Mouse (Mus musculus) kidney, adult 18-20 months (tissue): ENCODE measurements around the gene Gm40460.
A peak's percentile ranks its signal among the peaks of the same experiment; 100 is the strongest.
"Not testable (repeated sequence)": the region's sequence is repeated elsewhere in the genome, so short reads cannot be mapped to it uniquely, and the experiment has no call there.

ENCODE experiments used
- DNase-seq: peaks from one replicate; pipeline ENCODE4 v3.0.0; 2021

Gm40460 gene

DNA sequence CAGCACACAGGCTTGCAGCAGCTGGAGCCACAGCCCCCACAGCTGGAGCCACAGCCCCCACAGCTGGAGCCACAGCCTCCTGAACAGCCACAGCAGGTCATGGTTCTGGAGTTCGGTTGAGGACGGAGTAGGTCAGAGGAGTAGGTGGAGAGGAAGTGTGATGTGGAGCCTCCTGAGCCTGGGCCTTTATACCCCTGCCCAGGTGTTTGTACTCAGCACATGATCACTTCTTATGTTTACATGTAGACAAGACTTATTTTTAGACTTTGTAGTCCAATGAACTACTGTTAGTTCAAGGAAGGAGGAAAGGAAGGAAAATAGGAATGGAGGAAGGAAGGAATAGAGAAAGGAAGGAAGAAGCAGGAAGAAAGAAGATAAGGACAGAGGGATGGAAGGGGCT, at the start of gene Gm40460:
Gm40460 (minus strand) TSS at position 101 of the 400 bp plus-strand sequence.
- no peak for DNase-seq

- not testable (repeated sequence) for DNase-seq
These were observed 45.2 kb upstream of the Gm40460 start for GRCm38 (mm10) chr7:142285910-142286612.

DNA sequence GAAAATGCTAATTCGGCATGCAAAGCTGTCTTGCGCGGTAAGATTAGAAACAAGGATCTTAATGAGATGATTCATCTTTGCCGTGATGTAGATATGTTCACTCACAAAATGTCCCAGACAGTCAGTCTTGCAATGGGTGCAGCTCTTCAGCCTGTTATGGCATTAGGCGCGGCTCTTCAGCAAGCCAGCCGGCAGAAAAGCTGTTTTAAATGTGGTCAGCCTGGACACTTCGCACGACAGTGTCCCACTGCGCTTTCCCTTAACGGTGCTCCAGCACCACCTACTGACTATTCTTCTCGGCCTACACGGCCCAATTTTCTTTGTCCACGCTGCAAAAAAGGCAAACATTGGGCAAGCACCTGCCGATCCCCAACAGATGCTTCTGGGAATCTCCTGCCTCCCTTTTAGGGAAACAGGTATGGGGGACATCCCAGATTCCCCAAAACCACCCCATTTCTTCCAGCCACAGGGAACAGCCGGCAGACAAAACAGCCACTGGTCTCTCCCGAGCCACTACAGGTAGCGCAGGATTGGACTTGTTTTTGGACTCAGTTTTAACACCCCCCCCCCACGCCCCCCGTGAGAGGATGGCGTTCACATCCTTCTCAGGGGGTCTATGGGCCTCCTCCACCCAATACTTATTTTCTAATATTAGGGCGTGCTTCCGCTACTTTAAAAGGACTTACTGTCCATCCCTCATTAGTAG, 44.4 kb upstream of the Gm40460 start:
- DNase-seq, result peak; percentile 40

GRCm38 (mm10) chr7:142284615-142285080, 43.8 kb upstream of the Gm40460 start:
- DNase-seq, result peak; percentile 92

- DNase-seq, result peak; percentile 65
These were observed 43.2 kb upstream of the Gm40460 start for GRCm38 (mm10) chr7:142284023-142284591.

DNA sequence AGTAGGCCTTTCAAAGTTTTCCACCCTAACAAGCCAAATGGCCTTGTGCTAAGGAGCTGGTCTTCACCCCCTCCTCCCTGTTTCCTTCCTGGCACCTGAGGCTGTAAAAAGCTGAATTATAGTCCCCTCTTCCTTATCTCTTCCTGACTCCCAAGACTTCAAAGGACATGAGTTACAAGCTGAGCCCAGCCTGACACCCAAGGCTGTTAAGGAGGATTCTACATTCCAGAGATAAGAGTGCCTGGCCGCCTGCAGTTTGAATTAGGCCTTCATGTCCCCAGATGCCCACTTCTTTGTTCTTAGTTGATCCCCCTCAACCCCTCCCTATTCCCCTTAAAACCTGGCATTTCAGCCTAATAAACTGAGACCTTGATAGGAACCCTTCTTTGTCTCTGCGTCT, 42.0 kb upstream of the Gm40460 start:
- DNase-seq, result not testable (repeated sequence)

GRCm38 (mm10) chr7:142279291-142279690, 38.4 kb upstream of the Gm40460 start:
- DNase-seq, result not testable (repeated sequence)

- DNase-seq, result peak; percentile 71
These were observed 37.3 kb upstream of the Gm40460 start for GRCm38 (mm10) chr7:142278183-142278582.

- not testable (repeated sequence) for DNase-seq
These were observed 33.4 kb upstream of the Gm40460 start, which contains the start of gene Gm4559 for GRCm38 (mm10) chr7:142274263-142274662. TSS of gene Gm4559 (minus strand) at chr7:142274363.

- DNase-seq, result not testable (repeated sequence)
These were observed 17.4 kb upstream of the Gm40460 start, which contains the start of gene Gm2431 for GRCm38 (mm10) chr7:142258254-142258653. TSS of gene Gm2431 (minus strand) at chr7:142258354.

GRCm38 (mm10) chr7:142255517-142255916, 14.6 kb upstream of the Gm40460 start:
- DNase-seq, result peak; percentile 24

DNA sequence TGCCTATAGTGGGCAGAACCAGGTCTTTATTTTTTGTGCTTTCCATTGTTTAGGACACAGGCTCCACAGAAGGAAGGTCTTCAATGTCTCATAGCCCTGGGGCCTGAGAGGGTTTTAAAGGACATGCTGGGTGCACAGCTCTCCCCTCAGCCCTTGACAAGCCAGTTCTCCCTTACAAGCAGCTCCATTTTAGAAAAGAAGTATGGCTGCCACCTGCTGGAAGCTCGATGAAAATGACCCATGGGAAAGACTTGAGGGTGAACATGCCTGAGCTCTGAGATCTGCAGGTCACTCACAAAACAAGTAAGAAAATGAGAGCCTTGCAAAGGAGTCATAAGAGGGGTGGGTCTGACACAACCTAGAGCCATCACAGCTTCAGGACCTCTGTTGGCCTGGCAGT, 8.9 kb upstream of the Gm40460 start:
- DNase-seq, result peak; percentile 29

DNA sequence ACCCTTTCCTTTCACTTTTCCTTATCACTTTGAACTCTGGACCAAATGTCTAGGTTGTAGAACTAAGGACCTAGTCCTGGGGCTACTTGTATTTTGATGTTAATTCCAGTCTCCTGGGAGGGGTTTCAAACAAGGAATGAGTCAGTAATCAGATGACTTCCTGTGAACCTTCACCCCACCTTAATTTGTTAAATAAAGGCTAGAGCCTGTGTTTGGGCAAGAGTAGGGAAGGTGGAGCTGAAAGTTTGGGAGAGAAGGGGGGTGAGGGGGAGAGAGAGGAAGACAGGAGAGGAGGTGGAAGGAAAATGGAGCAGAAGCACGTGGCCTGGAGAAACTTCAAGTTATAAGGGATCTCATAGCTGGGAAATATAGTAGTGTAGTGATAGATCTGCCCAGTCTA, 9.3 kb downstream of the Gm40460 start:
- DNase-seq, result no peak

GRCm38 (mm10) chr7:142229871-142230270, 11.0 kb downstream of the Gm40460 start, which contains the start of gene Krtap5-5:
TSS of gene Krtap5-5 (minus strand) at chr7:142229971.
- not testable (repeated sequence) for DNase-seq

GRCm38 (mm10) chr7:142224518-142224917, 16.4 kb downstream of the Gm40460 start:
- DNase-seq, result no peak

- DNase-seq, result not testable (repeated sequence)
These were observed 28.7 kb downstream of the Gm40460 start for GRCm38 (mm10) chr7:142212136-142212535.

- no peak for DNase-seq
These were observed 29.3 kb downstream of the Gm40460 start, which contains the start of gene Gm7579 for GRCm38 (mm10) chr7:142211559-142211958. TSS of gene Gm7579 (plus strand) at chr7:142211859.

GRCm38 (mm10) chr7:142206891-142207290, 34.0 kb downstream of the Gm40460 start:
- not testable (repeated sequence) for DNase-seq

- DNase-seq, result no peak
These were observed 35.4 kb downstream of the Gm40460 start for GRCm38 (mm10) chr7:142205488-142205887.

DNA sequence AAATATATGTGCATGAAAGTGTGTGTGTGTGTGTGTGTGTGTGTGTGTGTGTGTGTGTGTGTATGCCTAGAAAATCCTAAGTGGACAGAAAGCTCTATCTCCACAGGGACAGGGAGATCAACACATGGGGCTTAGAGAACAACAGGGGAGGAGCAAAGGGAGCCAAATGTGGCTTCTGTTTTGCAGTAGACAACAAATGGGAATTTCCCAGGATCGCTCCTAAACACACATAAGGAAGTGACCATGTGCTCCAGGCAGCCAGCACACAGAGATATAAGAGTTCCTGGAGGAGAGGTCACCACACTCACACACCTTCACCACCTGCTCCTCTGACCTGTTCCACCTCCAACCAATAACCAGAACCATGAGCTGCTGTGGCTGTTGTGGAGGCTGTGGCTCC, 39.8 kb downstream of the Gm40460 start, which contains the start of gene Krtap5-3:
Krtap5-3 (plus strand) TSS at position 301 of the 400 bp plus-strand sequence.
- no peak for DNase-seq

GRCm38 (mm10) chr7:142198748-142199147, 42.1 kb downstream of the Gm40460 start:
- DNase-seq, result no peak
